Mouse (Mus musculus): Measurements from ENCODE around the gene Fcna. TPM values are rescaled to one million over a fixed set of nuclear protein-coding genes. Genes with fewer than 3 reads are reported as not detected.
A peak's percentile ranks its signal among the peaks of the same experiment; 100 is the strongest.

Fcna gene
- total RNA-seq, 1 experiment from 2014 or later, result not detected

GRCm38 (mm10) chr2:25581294-25581864 lies 46.5 kb downstream of the Fcna start, which contains the start of gene Ajm1:
Gene Ajm1, minus strand, starts transcription at chr2:25581757.
- peak; percentile 73 for ATAC-seq (replicated peaks; ENCODE audit: insufficient number of reproducible peaks, low FRiP score, low TSS enrichment, poor library complexity, severe bottlenecking)

- no peak for ATAC-seq (replicated peaks; ENCODE audit: insufficient number of reproducible peaks, low FRiP score, low TSS enrichment, poor library complexity, severe bottlenecking)
Measured at GRCm38 (mm10) chr2:25580621-25581101, 47.2 kb downstream of the Fcna start.

- ATAC-seq (replicated peaks; ENCODE audit: insufficient number of reproducible peaks, low FRiP score, low TSS enrichment, poor library complexity, severe bottlenecking), result no peak
Measured at GRCm38 (mm10) chr2:25579737-25580460, 47.9 kb downstream of the Fcna start.

- ATAC-seq (replicated peaks; ENCODE audit: insufficient number of reproducible peaks, low FRiP score, low TSS enrichment, poor library complexity, severe bottlenecking), result no peak
Measured at GRCm38 (mm10) chr2:25578796-25579736, 48.8 kb downstream of the Fcna start.

- no peak for ATAC-seq (replicated peaks; ENCODE audit: insufficient number of reproducible peaks, low FRiP score, low TSS enrichment, poor library complexity, severe bottlenecking)
Measured at GRCm38 (mm10) chr2:25577951-25578795, 49.7 kb downstream of the Fcna start.

- no peak for ATAC-seq (replicated peaks; ENCODE audit: insufficient number of reproducible peaks, low FRiP score, low TSS enrichment, poor library complexity, severe bottlenecking)
Measured at GRCm38 (mm10) chr2:25576965-25577891, 50.6 kb downstream of the Fcna start.

- ATAC-seq (replicated peaks; ENCODE audit: insufficient number of reproducible peaks, low FRiP score, low TSS enrichment, poor library complexity, severe bottlenecking), result no peak
Measured at GRCm38 (mm10) chr2:25576028-25576850, 51.6 kb downstream of the Fcna start.

- no peak for ATAC-seq (replicated peaks; ENCODE audit: insufficient number of reproducible peaks, low FRiP score, low TSS enrichment, poor library complexity, severe bottlenecking)
Measured at GRCm38 (mm10) chr2:25575432-25576027, 52.3 kb downstream of the Fcna start.

Other genes with a start within 250 kb of the Fcna start
- not detected in 3 replicates for gene Entpd2, start 232.2 kb downstream of the Fcna start, total RNA-seq (2017)
- not detected in 3 replicates for gene Npdc1, start 228.7 kb downstream of the Fcna start, total RNA-seq (2017)
- 8.9 to 13.9 TPM (median 11.0 TPM) in 3 replicates for gene Fut7, start 204.8 kb downstream of the Fcna start, total RNA-seq (2017)
- gene Abca2, start 199.3 kb downstream of the Fcna start, total RNA-seq (2017), result 16.8 to 46.8 TPM (median 17.5 TPM) in 3 replicates
- not detected in 3 replicates for gene Clic3, start 171.2 kb downstream of the Fcna start, total RNA-seq (2017)
- 21.4 to 39.6 TPM (median 32.9 TPM) in 3 replicates for gene Paxx, start 166.9 kb downstream of the Fcna start, total RNA-seq (2017)
- gene Ptgds, start 158.0 kb downstream of the Fcna start, total RNA-seq (2017), result not detected in 3 replicates
- gene Lcn12, start 134.1 kb downstream of the Fcna start, total RNA-seq (2017), result not detected in 3 replicates
- gene Fbxw5, start 127.3 kb downstream of the Fcna start, total RNA-seq (2017), result 33.3 to 58.1 TPM (median 38.6 TPM) in 3 replicates
- gene C8g, start 126.3 kb downstream of the Fcna start, total RNA-seq (2017), result not detected in 3 replicates
- 16.6 to 29.4 TPM (median 18.0 TPM) in 3 replicates for gene Traf2, start 81.1 kb downstream of the Fcna start, total RNA-seq (2017)
- gene Edf1, start 70.2 kb downstream of the Fcna start, total RNA-seq (2017), result 80.0 to 121 TPM (median 114 TPM) in 3 replicates
- gene Mamdc4, start 53.2 kb downstream of the Fcna start, total RNA-seq (2017), result 2.8 to 6.2 TPM in 2 of 3 replicates, not detected in the other
- 0.67 to 1.9 TPM (median 1.1 TPM) in 3 replicates for gene Phpt1, start 52.8 kb downstream of the Fcna start, total RNA-seq (2017)
- 0.10 TPM in 1 of 3 replicates, not detected in the others for gene Ajm1, start 46.3 kb downstream of the Fcna start, total RNA-seq (2017)
- gene Rabl6, start 19.5 kb downstream of the Fcna start, total RNA-seq (2017), result 42.7 to 71.6 TPM (median 51.7 TPM) in 3 replicates
- not detected in 3 replicates for gene Ccdc183, start 10.4 kb downstream of the Fcna start, total RNA-seq (2017)
- gene Tmem141, start 6.0 kb downstream of the Fcna start, total RNA-seq (2017), result 12.4 to 19.4 TPM (median 14.3 TPM) in 3 replicates
- gene Lcn8, start 25.1 kb upstream of the Fcna start, total RNA-seq (2017), result not detected in 3 replicates
- gene Lcn5, start 29.9 kb upstream of the Fcna start, total RNA-seq (2017), result not detected in 3 replicates
- not detected in 3 replicates for gene Lcn6, start 48.8 kb upstream of the Fcna start, total RNA-seq (2017)
- gene Lcn10, start 54.7 kb upstream of the Fcna start, total RNA-seq (2017), result not detected in 3 replicates
- not detected in 3 replicates for gene Obp2a, start 72.0 kb upstream of the Fcna start, total RNA-seq (2017)
- gene Bmyc, start 78.7 kb upstream of the Fcna start, total RNA-seq (2017), result 1.5 to 4.4 TPM (median 3.9 TPM) in 3 replicates
- not detected in 3 replicates for gene Obp2b, start 109.0 kb upstream of the Fcna start, total RNA-seq (2017)
- gene Lcn3, start 137.5 kb upstream of the Fcna start, total RNA-seq (2017), result not detected in 3 replicates
- gene Lcn11, start 149.0 kb upstream of the Fcna start, total RNA-seq (2017), result not detected in 3 replicates
- not detected in 3 replicates for gene Gm13539, start 154.2 kb upstream of the Fcna start, total RNA-seq (2017)
- not detected in 3 replicates for gene Glt6d1, start 187.8 kb upstream of the Fcna start, total RNA-seq (2017)
- gene Lcn9, start 195.1 kb upstream of the Fcna start, total RNA-seq (2017), result not detected in 3 replicates
- 0.39 TPM in 1 of 3 replicates, not detected in the others for gene Sohlh1, start 219.2 kb upstream of the Fcna start, total RNA-seq (2017)
- 0.43 TPM in 1 of 3 replicates, not detected in the others for gene Kcnt1, start 235.7 kb upstream of the Fcna start, total RNA-seq (2017)